Mouse (Mus musculus): ENCODE results near the gene Thsd1. TPM values are rescaled to one million over a fixed set of nuclear protein-coding genes. Genes with fewer than 3 reads are reported as not detected.

The Thsd1 gene
- polyA plus RNA-seq, 1 experiment, result 0.07 TPM

- Histone ChIP-seq H3ac (ENCODE audit: control insufficient read depth, insufficient read length) (no peak overlapping the region), H3K27me3 (ENCODE audit: control insufficient read depth, insufficient read depth, insufficient read length) (peaks cover 4% of the 10 kb centered on the region), H3K4me3 (no peak overlapping the region), H3K79me2 (ENCODE audit: control insufficient read depth, insufficient read depth) (no peaks in the 10 kb centered on the region), H3K4me2 (ENCODE audit: low read depth) (no peak overlapping the region), H3K36me3 (ENCODE audit: control insufficient read depth, insufficient read depth) (no peaks in the 10 kb centered on the region)
- TF ChIP-seq MAX (IDR thresholded peaks at IDR 0.05; ENCODE audit: low read depth), result no peak
- no peak for TF ChIP-seq TCF12 (IDR thresholded peaks at IDR 0.05; ENCODE audit: insufficient read depth, poor library complexity, severe bottlenecking)
- no peak for TF ChIP-seq MYOG (IDR thresholded peaks at IDR 0.05; ENCODE audit: control insufficient read depth in 1 of 3, insufficient read depth in 1 of 3, insufficient read length in 2 of 3, low read depth in 2 of 3)
- TF ChIP-seq USF1 (IDR thresholded peaks at IDR 0.05; ENCODE audit: low read depth), result no peak
- TF ChIP-seq POLR2AphosphoS2 (IDR thresholded peaks at IDR 0.05; ENCODE audit: insufficient read length, low read depth), result no peak
- TF ChIP-seq CEBPB (IDR thresholded peaks at IDR 0.05; ENCODE audit: insufficient read depth, poor library complexity, severe bottlenecking), result no peak
- TF ChIP-seq SRF (IDR thresholded peaks at IDR 0.05; ENCODE audit: control insufficient read depth, insufficient read length, low read depth), result no peak
- no peak for TF ChIP-seq MYOD1 (IDR thresholded peaks at IDR 0.05; ENCODE audit: control insufficient read depth in 1 of 3, insufficient read length in 2 of 3, low read depth in 2 of 3)
- TF ChIP-seq REST (IDR thresholded peaks at IDR 0.05; ENCODE audit: insufficient read depth, insufficient read length), result no peak
- TF ChIP-seq E2F4 (IDR thresholded peaks at IDR 0.05; ENCODE audit: insufficient read depth), result no peak
- TF ChIP-seq TCF3 (IDR thresholded peaks at IDR 0.05; ENCODE audit: insufficient read length, low read depth), result no peak
- TF ChIP-seq POLR2A (IDR thresholded peaks at IDR 0.05; ENCODE audit: insufficient read length, low read depth), result no peak
Measured at GRCm38 (mm10) chr8:22249080-22249479, 22.0 kb downstream of the Thsd1 start.

DNA sequence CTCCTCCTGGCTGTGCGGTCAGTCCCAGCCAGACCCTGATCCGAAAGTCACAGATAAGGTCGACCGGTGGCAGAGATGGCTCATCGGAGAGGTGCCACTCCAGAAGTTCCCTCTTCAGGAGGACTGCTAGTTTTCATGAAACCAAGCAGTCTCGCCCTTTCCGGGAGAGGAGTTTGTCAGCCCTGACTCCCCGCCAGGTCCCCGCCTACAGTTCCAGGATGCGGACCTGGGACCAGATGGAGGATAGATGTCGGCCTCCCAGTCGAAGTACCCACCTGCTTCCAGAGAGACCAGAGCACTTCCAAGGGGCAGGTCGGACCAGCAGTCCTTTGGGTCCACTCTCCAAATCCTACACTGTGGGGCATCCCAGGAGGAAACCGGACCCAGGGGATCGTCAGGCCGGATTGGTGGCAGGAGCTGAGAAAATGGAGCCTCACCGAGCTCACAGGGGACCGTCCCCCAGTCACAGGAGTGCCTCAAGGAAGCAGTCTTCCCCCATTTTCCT, 31.9 kb downstream of the Thsd1 start:
- no peaks in the 10 kb centered on the region for H3K79me2 ChIP-seq (ENCODE audit: control insufficient read depth, insufficient read depth)
- TF ChIP-seq MYOD1 (IDR thresholded peaks at IDR 0.05; ENCODE audit: control insufficient read depth in 1 of 3, insufficient read length in 2 of 3, low read depth in 2 of 3) (no peak), REST (IDR thresholded peaks at IDR 0.05; ENCODE audit: insufficient read depth, insufficient read length) (no peak), TCF12 (IDR thresholded peaks at IDR 0.05; ENCODE audit: insufficient read depth, poor library complexity, severe bottlenecking) (no peak), MAX (IDR thresholded peaks at IDR 0.05; ENCODE audit: low read depth) (no peak), CEBPB (IDR thresholded peaks at IDR 0.05; ENCODE audit: insufficient read depth, poor library complexity, severe bottlenecking) (no peak), SRF (IDR thresholded peaks at IDR 0.05; ENCODE audit: control insufficient read depth, insufficient read length, low read depth) (no peak), TCF3 (IDR thresholded peaks at IDR 0.05; ENCODE audit: insufficient read length, low read depth) (no peak), E2F4 (IDR thresholded peaks at IDR 0.05; ENCODE audit: insufficient read depth) (no peak), MYOG (IDR thresholded peaks at IDR 0.05; ENCODE audit: control insufficient read depth in 1 of 3, insufficient read depth in 1 of 3, insufficient read length in 2 of 3, low read depth in 2 of 3) (no peak)
- H3K27me3 ChIP-seq (ENCODE audit: control insufficient read depth, insufficient read depth, insufficient read length), result no peaks in the 10 kb centered on the region
- no peaks in the 10 kb centered on the region for H3K36me3 ChIP-seq (ENCODE audit: control insufficient read depth, insufficient read depth)
- no peak overlapping the region for H3K4me3 ChIP-seq
- H3ac ChIP-seq (ENCODE audit: control insufficient read depth, insufficient read length), result no peak overlapping the region
- no peak overlapping the region for H3K4me2 ChIP-seq (ENCODE audit: low read depth)

DNA sequence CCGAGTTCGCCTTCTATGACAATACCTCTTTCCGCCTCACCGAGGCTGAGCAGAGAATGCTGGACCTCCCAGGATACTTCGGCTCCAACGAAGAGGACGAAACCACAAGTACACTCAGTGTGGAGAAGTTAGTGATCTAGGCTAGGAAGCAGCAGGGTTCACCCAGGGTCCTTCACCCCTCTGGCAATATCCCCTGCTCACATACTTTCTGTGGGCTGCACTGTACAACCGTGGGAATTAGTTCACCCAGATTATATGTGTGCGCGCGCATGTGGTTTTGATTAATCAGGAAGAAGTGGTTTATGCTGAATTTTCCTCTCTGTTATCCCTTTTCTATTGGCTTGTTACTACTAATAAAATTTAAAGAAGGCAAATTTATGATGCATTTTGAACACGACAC, 32.4 kb downstream of the Thsd1 start:
- Histone ChIP-seq H3K27me3 (ENCODE audit: control insufficient read depth, insufficient read depth, insufficient read length) (no peaks in the 10 kb centered on the region), H3K4me3 (no peak overlapping the region), H3K79me2 (ENCODE audit: control insufficient read depth, insufficient read depth) (no peaks in the 10 kb centered on the region), H3K36me3 (ENCODE audit: control insufficient read depth, insufficient read depth) (no peaks in the 10 kb centered on the region), H3K4me2 (ENCODE audit: low read depth) (no peak overlapping the region), H3ac (ENCODE audit: control insufficient read depth, insufficient read length) (no peak overlapping the region)
- TF ChIP-seq MYOD1 (IDR thresholded peaks at IDR 0.05; ENCODE audit: control insufficient read depth in 1 of 3, insufficient read length in 2 of 3, low read depth in 2 of 3) (no peak), POLR2A (IDR thresholded peaks at IDR 0.05; ENCODE audit: insufficient read length, low read depth) (no peak), E2F4 (IDR thresholded peaks at IDR 0.05; ENCODE audit: insufficient read depth) (no peak), TCF12 (IDR thresholded peaks at IDR 0.05; ENCODE audit: insufficient read depth, poor library complexity, severe bottlenecking) (no peak), TCF3 (IDR thresholded peaks at IDR 0.05; ENCODE audit: insufficient read length, low read depth) (no peak), SRF (IDR thresholded peaks at IDR 0.05; ENCODE audit: control insufficient read depth, insufficient read length, low read depth) (no peak), POLR2AphosphoS2 (IDR thresholded peaks at IDR 0.05; ENCODE audit: insufficient read length, low read depth) (no peak)

GRCm38 (mm10) chr8:22260091-22260722, 33.1 kb downstream of the Thsd1 start:
- Histone ChIP-seq H3K27me3 (ENCODE audit: control insufficient read depth, insufficient read depth, insufficient read length) (no peaks in the 10 kb centered on the region), H3K4me2 (ENCODE audit: low read depth) (no peak overlapping the region), H3K79me2 (ENCODE audit: control insufficient read depth, insufficient read depth) (no peaks in the 10 kb centered on the region), H3K36me3 (ENCODE audit: control insufficient read depth, insufficient read depth) (no peaks in the 10 kb centered on the region), H3K4me3 (no peak overlapping the region), H3ac (ENCODE audit: control insufficient read depth, insufficient read length) (no peak overlapping the region)
- TF ChIP-seq USF1 (IDR thresholded peaks at IDR 0.05; ENCODE audit: low read depth) (no peak), REST (IDR thresholded peaks at IDR 0.05; ENCODE audit: insufficient read depth, insufficient read length) (no peak), POLR2A (IDR thresholded peaks at IDR 0.05; ENCODE audit: insufficient read length, low read depth) (no peak), E2F4 (IDR thresholded peaks at IDR 0.05; ENCODE audit: insufficient read depth) (no peak), TCF12 (IDR thresholded peaks at IDR 0.05; ENCODE audit: insufficient read depth, poor library complexity, severe bottlenecking) (no peak)

GRCm38 (mm10) chr8:22262267-22262666, 35.2 kb downstream of the Thsd1 start:
- TF ChIP-seq CEBPB (IDR thresholded peaks at IDR 0.05; ENCODE audit: insufficient read depth, poor library complexity, severe bottlenecking) (no peak), MYOD1 (IDR thresholded peaks at IDR 0.05; ENCODE audit: control insufficient read depth in 1 of 3, insufficient read length in 2 of 3, low read depth in 2 of 3) (no peak), MYOG (IDR thresholded peaks at IDR 0.05; ENCODE audit: control insufficient read depth in 1 of 3, insufficient read depth in 1 of 3, insufficient read length in 2 of 3, low read depth in 2 of 3) (no peak), POLR2AphosphoS2 (IDR thresholded peaks at IDR 0.05; ENCODE audit: insufficient read length, low read depth) (no peak), TCF12 (IDR thresholded peaks at IDR 0.05; ENCODE audit: insufficient read depth, poor library complexity, severe bottlenecking) (no peak), POLR2A (IDR thresholded peaks at IDR 0.05; ENCODE audit: insufficient read length, low read depth) (no peak), USF1 (IDR thresholded peaks at IDR 0.05; ENCODE audit: low read depth) (no peak)
- H3K79me2 ChIP-seq (ENCODE audit: control insufficient read depth, insufficient read depth), result no peaks in the 10 kb centered on the region
- H3K4me2 ChIP-seq (ENCODE audit: low read depth), result no peak overlapping the region
- H3ac ChIP-seq (ENCODE audit: control insufficient read depth, insufficient read length), result no peak overlapping the region
- H3K36me3 ChIP-seq (ENCODE audit: control insufficient read depth, insufficient read depth), result no peaks in the 10 kb centered on the region
- no peak overlapping the region for H3K4me3 ChIP-seq
- H3K27me3 ChIP-seq (ENCODE audit: control insufficient read depth, insufficient read depth, insufficient read length), result no peaks in the 10 kb centered on the region
